In genomic region chr11:106387791-106388216, GRCm38 (mm10) we compare ENCODE assay signal across 8 mouse cellular contexts. TPM values are rescaled to one million over a fixed set of nuclear protein-coding genes. Genes with fewer than 3 reads are reported as not detected.
DNase-seq lines count a peak whose midpoint lies in the region; ATAC-seq lines count a peak whose summit lies in the region.

Gene Icam2 (minus strand): TSS chr11:106388075.

- H3K4me1 ChIP-seq in forebrain, embryonic 13.5 days = no peaks in the 10 kb centered on the region

- no peaks in the 10 kb centered on the region for H3K9me3 ChIP-seq in forebrain, embryonic 13.5 days (replicated peaks)

- DNase-seq in lung, adult 18-20 months = peak; percentile 34 to 45
- DNase-seq in lung, postnatal 14 days = no peak
- peak; percentile 62 to 69 for DNase-seq in thymus, postnatal 10 days (ENCODE audit: low spot score in 2 of 2)
- DNase-seq in embryo, embryonic 11 days = no peak
- DNase-seq in right cerebral cortex, postnatal 36 days (ENCODE audit: low spot score in 2 of 2) = no peak

- H3K27ac ChIP-seq in forebrain, embryonic 13.5 days = no peak within 1 kb of the TSS

- H3K4me3 ChIP-seq in forebrain, embryonic 13.5 days = no peak within 1 kb of the TSS

- 84% methylated on average over 6 of the region's 6 CpGs for WGBS in forebrain, embryonic 13.5 days

- H3K9ac ChIP-seq in forebrain, embryonic 13.5 days = no peak within 1 kb of the TSS

- no peaks in the 10 kb centered on the region for H3K36me3 ChIP-seq in forebrain, embryonic 13.5 days (ENCODE audit: poor library complexity, severe bottlenecking)

- no peak for ATAC-seq in forebrain, embryonic 13.5 days
- ATAC-seq in inflammation-experienced regulatory T-cells, adult 6 months = peak; percentile 85
- ATAC-seq in megakaryocyte progenitor cell, adult 5-6 weeks (replicated peaks; ENCODE audit: poor library complexity) = peak; percentile 59

- no peak within 1 kb of the TSS for H3K4me2 ChIP-seq in forebrain, embryonic 13.5 days

- no peaks in the 10 kb centered on the region for H3K27me3 ChIP-seq in forebrain, embryonic 13.5 days

RNA-seq across cellular contexts. Expression of gene Icam2, which starts in this region (rescaled TPM):
- polyA plus RNA-seq in forebrain, embryonic 13.5 days (2015; fragmentation: Nextera tagmentation; extraction: Ambion mirVana) = 10.3 and 11.6 TPM in 2 replicates
- polyA plus RNA-seq in inflammation-experienced regulatory T-cells, adult 6 months (2017; shearing (Covaris generic)) = 100 to 1,000 TPM in 2 of 3 experiments, 10 to 100 TPM in 1; 91.8 to 131 (median 125) TPM
- total RNA-seq in megakaryocyte progenitor cell, adult 5-6 weeks (2015) = 59.9 and 60.3 TPM in 2 replicates
- 87.1 and 123 TPM in 2 replicates for total RNA-seq in megakaryocyte progenitor cell, adult 5-6 weeks (2017)

Comparison
In these comparisons a context has a peak if more than half of its experiments do, and no peak if none do; other contexts are left out.
1. DNase-seq: peak in lung, adult 18-20 months (2 of 2) and thymus, postnatal 10 days (2 of 2); none in lung, postnatal 14 days (single experiment), embryo, embryonic 11 days (single experiment) and right cerebral cortex, postnatal 36 days (0 of 2).